In the genomic region with DNA sequence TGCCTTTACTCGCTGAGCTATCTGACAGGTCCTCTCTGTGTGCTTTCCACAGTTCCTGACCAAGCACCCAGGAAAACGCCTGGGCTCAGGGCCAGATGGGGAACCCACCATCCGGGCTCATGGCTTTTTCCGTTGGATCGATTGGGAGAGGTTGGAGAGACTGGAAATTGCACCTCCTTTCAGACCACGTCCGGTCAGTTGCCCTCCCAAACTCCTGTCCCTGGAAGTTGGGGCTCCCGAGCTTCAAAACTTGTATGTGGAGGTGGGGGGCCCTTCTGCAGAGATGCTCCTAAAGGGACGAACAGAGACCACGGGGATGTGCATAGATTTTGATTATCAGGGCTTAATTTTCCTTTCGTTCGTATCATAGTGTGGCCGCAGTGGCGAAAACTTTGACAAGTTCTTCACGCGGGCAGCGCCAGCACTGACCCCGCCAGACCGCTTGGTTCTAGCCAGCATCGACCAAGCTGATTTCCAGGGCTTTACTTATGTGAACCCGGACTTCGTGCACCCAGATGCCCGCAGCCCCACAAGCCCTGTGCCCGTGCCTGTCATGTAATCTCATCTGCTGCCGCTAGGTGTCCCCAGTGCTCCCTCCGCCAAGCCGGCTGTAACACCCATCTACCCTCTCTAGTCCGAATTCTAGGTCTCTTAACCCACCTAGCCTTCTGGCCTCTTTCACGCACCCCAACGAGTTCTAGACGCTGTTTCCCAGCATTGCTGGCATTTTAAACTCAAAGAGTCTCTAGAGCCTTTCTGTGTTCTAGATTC, we compare ENCODE assay signal across 8 mouse cellular contexts. TPM values are rescaled to one million over a fixed set of nuclear protein-coding genes. Genes with fewer than 3 reads are reported as not detected.
DNase-seq lines count a peak whose midpoint lies in the region; ATAC-seq and TF ChIP-seq lines count a peak whose summit lies in the region.

No protein-coding gene starts in this region.

- peak; percentile 33; the same call in 1 of the 2 replicates for ATAC-seq in hindbrain, postnatal 0 days
- peak; percentile 100 for ATAC-seq in megakaryocyte progenitor cell, adult 5-6 weeks (replicated peaks; ENCODE audit: poor library complexity)

- H3K27ac ChIP-seq in hindbrain, postnatal 0 days: no peak overlapping the region
- H3K27ac ChIP-seq in left cerebral cortex, adult 2 months: no peak overlapping the region

- WGBS in hindbrain, postnatal 0 days: 23% methylated on average over 31 of the region's 31 CpGs

- peak overlapping the region; percentile 38 for H3K4me2 ChIP-seq in hindbrain, postnatal 0 days (ENCODE audit: low read depth, low read length)

- H3K9me3 ChIP-seq in hindbrain, postnatal 0 days (ENCODE audit: low read length): no peaks in the 10 kb centered on the region

- DNase-seq in adipocyte (ENCODE audit: low spot score): peak; percentile 70
- peak; percentile 82 to 88 for DNase-seq in cerebellum, postnatal 4 days (ENCODE audit: low spot score in 2 of 2)
- peak; percentile 50 to 54 for DNase-seq in gastrocnemius, adult 8-10 months (ENCODE audit: low spot score in 2 of 2)
- peak; percentile 82 for DNase-seq in hindbrain, postnatal 0 days (ENCODE audit: low spot score)
- peak; percentile 83 to 91 for DNase-seq in left cerebral cortex, adult 2 months (ENCODE audit: extremely low spot score in 1 of 2, low spot score in 2 of 2)
- peak; percentile 81 to 87 for DNase-seq in right cerebral cortex, postnatal 10 days (ENCODE audit: low spot score in 2 of 2)
- peak; percentile 62 to 76 for DNase-seq in urinary bladder, postnatal 36 days (ENCODE audit: low spot score in 2 of 2)

- H3K36me3 ChIP-seq in hindbrain, postnatal 0 days (ENCODE audit: insufficient read depth, low read length): no peaks in the 10 kb centered on the region; the same call in 1 of the 2 replicates

- no peaks in the 10 kb centered on the region for H3K27me3 ChIP-seq in hindbrain, postnatal 0 days (ENCODE audit: insufficient read depth, low read length)

- H3K9ac ChIP-seq in hindbrain, postnatal 0 days (replicated peaks; ENCODE audit: low read length): no peak overlapping the region

- H3K4me1 ChIP-seq in hindbrain, postnatal 0 days (ENCODE audit: insufficient read depth, low read length): peaks cover 10% of the 10 kb centered on the region; the same call in 1 of the 2 replicates

- intact Hi-C loops in left cerebral cortex, adult 2 months (cut with DNase I): loop anchor here (1.0 to 5.0 kb wide), 3 partner anchors 47 to 118 kb away; a partner anchor contains a TSS

- peak; percentile 97 for TF ChIP-seq CTCF in hindbrain, postnatal 0 days (IDR thresholded peaks at IDR 0.05; ENCODE audit: low read depth)
- peak; percentile 97 for TF ChIP-seq CTCF in left cerebral cortex, adult 2 months (IDR thresholded peaks at IDR 0.05)

- no peak overlapping the region for H3K4me3 ChIP-seq in hindbrain, postnatal 0 days (ENCODE audit: low read length)
- H3K4me3 ChIP-seq in left cerebral cortex, adult 2 months: no peak overlapping the region

RNA-seq across cellular contexts. Expression of a gene that starts 2.8 kb away (rescaled TPM):
- 10 to 100 TPM in 3 of 4 experiments, 1 to 10 TPM in 1; 8.5 to 16.4 (median 13.6) TPM for total RNA-seq in gastrocnemius, adult 8-10 months (2022)
- total RNA-seq in hindbrain, postnatal 0 days (2014; rRNA removed): 115 and 116 TPM in 2 replicates
- polyA plus RNA-seq in hindbrain, postnatal 0 days (2015; fragmentation: Nextera tagmentation; extraction: Ambion mirVana): 4.0 and 4.6 TPM in 2 replicates
- 100 to 1,000 TPM; 180 to 201 TPM for total RNA-seq in left cerebral cortex, adult 2 months (2021)
- not detected in 2 replicates for total RNA-seq in megakaryocyte progenitor cell, adult 5-6 weeks (2015)
- not detected in 2 replicates for total RNA-seq in megakaryocyte progenitor cell, adult 5-6 weeks (2017)

RNA-seq across cellular contexts. Expression of a gene that starts 41.0 kb away (rescaled TPM):
- total RNA-seq in gastrocnemius, adult 8-10 months (2022): under 1 TPM; 0.29 to 0.94 (median 0.67) TPM
- 6.7 and 8.0 TPM in 2 replicates for total RNA-seq in hindbrain, postnatal 0 days (2014; rRNA removed)
- 4.2 and 5.7 TPM in 2 replicates for polyA plus RNA-seq in hindbrain, postnatal 0 days (2015; fragmentation: Nextera tagmentation; extraction: Ambion mirVana)
- 100 to 1,000 TPM; 262 to 263 TPM for total RNA-seq in left cerebral cortex, adult 2 months (2021)
- total RNA-seq in megakaryocyte progenitor cell, adult 5-6 weeks (2015): 0.10 and 0.32 TPM in 2 replicates
- total RNA-seq in megakaryocyte progenitor cell, adult 5-6 weeks (2017): not detected in 2 replicates

RNA-seq across cellular contexts. Expression of a gene that starts 41.1 kb away (rescaled TPM):
- 10 to 100 TPM; 11.7 to 19.2 (median 14.7) TPM for total RNA-seq in gastrocnemius, adult 8-10 months (2022)
- total RNA-seq in hindbrain, postnatal 0 days (2014; rRNA removed): 22.6 and 42.7 TPM in 2 replicates
- polyA plus RNA-seq in hindbrain, postnatal 0 days (2015; fragmentation: Nextera tagmentation; extraction: Ambion mirVana): 25.9 and 29.1 TPM in 2 replicates
- total RNA-seq in left cerebral cortex, adult 2 months (2021): 10 to 100 TPM; 61.9 to 62.1 TPM
- 12.8 and 13.8 TPM in 2 replicates for total RNA-seq in megakaryocyte progenitor cell, adult 5-6 weeks (2015)
- 3.2 and 3.7 TPM in 2 replicates for total RNA-seq in megakaryocyte progenitor cell, adult 5-6 weeks (2017)

Comparison
In these comparisons a context has a peak if more than half of its experiments do, and no peak if none do; other contexts are left out.
1. RNA of a gene that starts 2.8 kb away (total RNA-seq): 180 to 201 TPM in left cerebral cortex, adult 2 months, 115 to 116 TPM in hindbrain, postnatal 0 days and 8.5 to 16.4 TPM in gastrocnemius, adult 8-10 months; not detected in megakaryocyte progenitor cell, adult 5-6 weeks; every median in the first group is over 4 times any median in the second.
2. RNA of a gene that starts 41.0 kb away (total RNA-seq): 262 to 263 TPM in left cerebral cortex, adult 2 months; 6.7 to 8.0 TPM in hindbrain, postnatal 0 days, 0.29 to 0.94 TPM in gastrocnemius, adult 8-10 months and 0.10 to 0.32 TPM in megakaryocyte progenitor cell, adult 5-6 weeks; every median in the first group is over 10 times any median in the second.
3. Peak in every context shown above with its lines, with median percentiles within 50 percentile points of each other: DNase-seq.